Mouse (Mus musculus): ENCODE data around the gene Gabbr1.

Gabbr1 gene

GRCm38 (mm10) chr17:37075766-37076165 is 30.0 kb downstream of the Gabbr1 start:
- DNase-seq (ENCODE audit: low spot score in 2 of 2) = no peak

GRCm38 (mm10) chr17:37078193-37078592 is 32.4 kb downstream of the Gabbr1 start:
- DNase-seq (ENCODE audit: low spot score in 2 of 2) = no peak

GRCm38 (mm10) chr17:37078990-37079389 is 33.2 kb downstream of the Gabbr1 start:
- no peak for DNase-seq (ENCODE audit: low spot score in 2 of 2)

GRCm38 (mm10) chr17:37080119-37080518 is 34.4 kb downstream of the Gabbr1 start:
- peak in 1 of 2 experiments; percentile 46 for DNase-seq (ENCODE audit: low spot score in 2 of 2)

GRCm38 (mm10) chr17:37081659-37082058 is 35.9 kb downstream of the Gabbr1 start:
- no peak for DNase-seq (ENCODE audit: low spot score in 2 of 2)

GRCm38 (mm10) chr17:37083327-37083726 is 37.6 kb downstream of the Gabbr1 start:
- no peak for DNase-seq (ENCODE audit: low spot score in 2 of 2)

GRCm38 (mm10) chr17:37084632-37085031 is 38.9 kb downstream of the Gabbr1 start:
- DNase-seq (ENCODE audit: low spot score in 2 of 2) = no peak

- no peak for DNase-seq (ENCODE audit: low spot score in 2 of 2)
These were observed 39.8 kb downstream of the Gabbr1 start for GRCm38 (mm10) chr17:37085545-37085944.

GRCm38 (mm10) chr17:37088399-37088798 is 42.6 kb downstream of the Gabbr1 start, which contains the start of gene Olfr90:
Gene Olfr90 (minus strand): TSS chr17:37088499.
- DNase-seq (ENCODE audit: low spot score in 2 of 2) = no peak

GRCm38 (mm10) chr17:37092198-37092597 is 46.4 kb downstream of the Gabbr1 start:
- DNase-seq (ENCODE audit: low spot score in 2 of 2) = no peak

- no peak for DNase-seq (ENCODE audit: low spot score in 2 of 2)
These were observed 47.5 kb downstream of the Gabbr1 start for GRCm38 (mm10) chr17:37093289-37093688.

- DNase-seq (ENCODE audit: low spot score in 2 of 2) = no peak
These were observed 52.4 kb downstream of the Gabbr1 start, which contains the start of gene Olfr91 for GRCm38 (mm10) chr17:37098178-37098577. Gene Olfr91 (minus strand): TSS chr17:37098278.

- DNase-seq (ENCODE audit: low spot score in 2 of 2) = no peak
These were observed 74.2 kb downstream of the Gabbr1 start, which contains the start of gene Olfr92 for GRCm38 (mm10) chr17:37119988-37120387. Gene Olfr92 (minus strand): TSS chr17:37120088.
